Mouse (Mus musculus) lung, adult 18-20 months (tissue): ENCODE data around the gene Mat1a.
A peak's percentile ranks its signal among the peaks of the same experiment; 100 is the strongest.

ENCODE experiments used
- DNase-seq, 2 experiments: peaks; one replicate each; pipeline ENCODE4 v3.0.0; 2022; ENCODE audit warnings: mixed read lengths in 2 of 2

The Mat1a gene

GRCm38 (mm10) chr14:41104853-41105444 is at the start of gene Mat1a:
TSS of gene Mat1a (plus strand) at chr14:41105035.
- DNase-seq, result peak; percentile 71 to 77

DNA sequence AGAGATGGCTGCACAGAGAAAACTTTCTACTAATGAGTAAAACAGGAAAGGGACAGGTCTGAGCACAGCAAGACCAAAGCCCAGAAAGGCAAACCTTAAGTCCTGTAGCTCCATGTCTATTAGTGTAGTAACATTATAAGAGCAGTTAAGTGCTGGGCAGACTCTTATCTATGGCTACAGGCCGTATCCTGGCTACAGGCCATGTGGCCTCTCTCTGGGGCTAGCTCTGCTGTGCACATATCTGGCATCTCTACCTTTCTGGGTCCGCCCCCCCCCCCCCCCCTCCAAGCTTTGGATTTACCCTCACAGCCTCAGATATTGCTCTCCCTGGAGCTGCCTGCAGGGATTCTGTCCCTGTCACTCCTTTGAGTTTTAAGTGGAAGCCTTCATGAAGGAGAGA is 39.7 kb upstream of the Mat1a start:
- DNase-seq, result no peak

DNA sequence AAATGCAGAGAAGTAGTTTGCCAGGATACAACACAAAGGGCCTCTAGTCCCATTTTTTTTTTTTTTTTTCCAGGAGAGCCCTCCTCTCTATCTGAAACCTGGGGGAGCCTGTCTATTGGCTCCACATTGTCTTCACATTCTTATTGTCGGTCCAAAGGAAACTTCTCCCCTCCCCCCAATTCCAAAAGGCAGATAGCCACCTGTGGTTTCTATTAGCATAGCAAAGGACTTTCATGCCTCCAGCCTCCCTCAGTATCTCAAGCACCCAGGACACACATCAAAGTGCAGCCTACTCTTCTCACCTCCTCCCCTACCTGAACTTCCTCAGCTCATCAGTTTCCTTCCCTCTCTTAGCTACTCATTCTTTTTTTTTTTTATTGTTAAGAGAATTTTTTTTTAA is 38.4 kb upstream of the Mat1a start:
- DNase-seq, result no peak

GRCm38 (mm10) chr14:41069108-41069507 is 35.7 kb upstream of the Mat1a start, which contains the start of gene Dydc2:
TSS of gene Dydc2 (minus strand) at chr14:41069208.
- DNase-seq, result no peak

- no peak for DNase-seq
Measured at GRCm38 (mm10) chr14:41070343-41070742, 34.5 kb upstream of the Mat1a start.

DNA sequence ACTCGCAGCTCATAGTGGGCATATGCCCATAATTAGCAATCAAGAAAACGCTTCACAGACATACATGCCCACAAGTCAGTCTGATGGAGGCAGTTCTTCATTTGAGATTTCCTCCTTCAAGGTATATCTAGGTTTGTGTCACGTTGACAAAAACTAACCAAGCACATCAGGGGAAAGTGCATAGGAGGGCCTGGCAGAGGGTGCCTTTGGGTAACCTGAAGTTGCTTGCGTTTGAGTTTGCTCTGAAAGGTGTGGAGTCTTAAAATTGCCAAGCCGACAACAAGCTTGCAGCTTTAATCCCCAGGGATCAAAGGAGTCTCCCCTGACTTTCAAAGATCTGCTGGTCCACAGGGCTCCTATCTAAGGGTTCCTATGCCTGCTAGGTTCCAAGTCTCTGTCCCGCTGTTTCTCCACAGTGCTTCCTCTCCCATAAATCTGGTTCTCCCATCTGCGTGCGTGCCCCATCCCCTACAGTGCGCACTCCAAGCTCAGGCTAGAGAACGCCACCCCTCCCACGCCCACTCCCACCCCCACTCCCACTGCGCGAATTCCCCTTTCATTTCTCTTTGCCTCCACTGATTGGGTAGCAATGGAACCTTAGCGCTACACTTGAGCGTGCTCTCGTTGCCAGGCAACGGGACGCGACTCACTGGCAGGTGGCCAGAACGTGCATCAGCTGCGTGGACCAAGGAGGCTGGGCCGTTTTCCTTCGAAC is 32.4 kb upstream of the Mat1a start, which contains the start of gene Dydc1:
Gene Dydc1, plus strand, starts transcription at position 683 of the 715 bp plus-strand sequence.
- peak; percentile 61 to 70 for DNase-seq

DNA sequence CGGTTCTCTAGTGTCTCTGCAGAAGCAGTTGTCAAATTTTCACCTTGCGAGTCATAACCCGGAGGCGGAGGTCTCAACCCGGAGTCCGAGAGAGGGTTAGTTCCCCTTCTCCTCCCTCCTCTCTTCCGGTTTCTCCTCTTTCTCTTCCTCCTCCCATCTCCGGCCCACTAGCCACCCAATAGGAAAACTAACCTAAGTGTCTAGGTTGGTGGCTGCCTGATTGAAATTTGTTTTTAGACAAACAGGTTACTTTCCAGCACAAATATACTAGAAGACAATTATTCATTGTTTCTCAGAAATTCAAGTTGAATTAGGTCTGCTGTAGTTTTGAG is 31.9 kb upstream of the Mat1a start:
- DNase-seq, result no peak

DNA sequence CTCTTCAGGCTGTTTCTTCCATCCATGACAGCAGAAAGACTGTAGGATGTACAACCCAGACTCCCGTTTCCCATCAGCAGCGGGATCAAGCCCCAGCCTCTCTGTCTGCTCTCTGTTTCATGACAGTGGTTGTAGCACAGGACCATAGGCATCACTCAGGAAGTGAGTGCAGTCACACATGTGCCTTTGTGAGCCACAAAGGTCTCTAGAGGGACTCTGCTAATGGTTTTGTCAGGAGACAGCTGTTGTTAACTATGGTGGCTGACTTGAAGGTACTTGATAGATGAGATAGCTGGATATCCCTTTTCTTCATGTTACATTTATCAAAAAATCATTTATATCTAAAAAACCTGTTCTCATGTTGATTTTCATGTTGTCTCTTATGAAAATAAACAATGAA is 22.4 kb upstream of the Mat1a start:
- DNase-seq, result no peak

GRCm38 (mm10) chr14:41087509-41087908 is 17.3 kb upstream of the Mat1a start:
- peak in 1 of 2 experiments; percentile 5 for DNase-seq

DNA sequence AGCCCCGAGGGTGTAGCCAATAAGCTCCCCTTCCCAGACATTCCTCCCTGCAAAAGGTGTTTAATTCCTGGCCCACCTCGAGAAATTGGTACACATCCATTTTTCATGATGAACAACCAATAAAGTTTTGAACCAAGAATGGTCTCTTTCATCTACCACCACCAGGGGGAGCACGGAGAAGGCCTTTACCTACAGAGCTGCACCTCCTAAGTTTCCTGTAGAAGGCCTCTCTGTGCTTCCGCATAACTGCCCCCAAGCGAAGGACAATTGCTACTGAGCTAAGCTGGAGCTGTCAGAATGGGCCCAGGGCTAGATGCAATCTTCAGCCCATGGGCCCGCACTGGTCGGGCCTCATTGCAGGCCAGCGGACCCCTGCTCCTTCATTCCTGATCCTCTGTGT is 14.1 kb upstream of the Mat1a start:
- DNase-seq, result peak; percentile 28 to 48

GRCm38 (mm10) chr14:41094114-41094513 is 10.7 kb upstream of the Mat1a start:
- no peak for DNase-seq

GRCm38 (mm10) chr14:41096296-41096860 is 8.5 kb upstream of the Mat1a start:
- no peak for DNase-seq

DNA sequence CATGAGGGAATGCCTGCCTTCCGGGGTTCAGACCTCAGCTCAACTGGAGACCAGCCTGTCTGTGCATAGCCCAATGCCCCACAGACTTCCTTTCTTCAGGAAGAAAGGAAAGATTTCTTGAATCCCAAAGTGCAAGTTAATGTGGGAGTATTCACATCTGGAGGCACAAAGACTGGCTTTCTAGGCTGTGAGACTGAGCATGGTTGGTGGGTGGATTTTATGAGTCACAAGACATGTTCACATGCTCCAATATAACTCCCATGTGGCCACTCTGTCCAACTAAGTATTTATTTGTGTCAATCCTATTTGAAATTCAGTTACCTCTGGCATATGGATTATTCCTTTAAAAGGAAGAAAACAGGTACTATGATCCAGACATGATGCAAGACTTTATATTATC is 6.1 kb upstream of the Mat1a start:
- no peak for DNase-seq

DNA sequence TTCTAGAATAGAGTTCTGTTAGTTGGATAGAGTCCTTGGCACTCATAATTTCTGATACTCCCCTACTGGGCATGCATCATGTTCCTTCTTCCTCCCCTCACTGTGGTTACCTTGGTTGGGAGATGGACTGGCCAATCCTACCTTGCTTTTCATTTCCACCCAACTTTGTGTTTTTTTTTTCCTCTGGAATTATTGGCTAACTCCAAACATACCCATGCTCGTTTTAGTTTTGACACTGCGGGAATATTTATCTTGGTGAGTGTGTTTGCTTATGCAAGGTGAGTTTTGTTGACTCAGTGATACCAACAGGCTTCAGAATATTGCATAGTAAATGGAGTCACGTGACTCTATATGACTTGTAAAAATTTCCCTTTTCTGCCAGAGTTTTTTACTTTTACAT is 4.1 kb upstream of the Mat1a start:
- DNase-seq, result peak in 1 of 2 experiments; percentile 14

- DNase-seq, result no peak
Measured at GRCm38 (mm10) chr14:41101242-41101641, 3.6 kb upstream of the Mat1a start.

- DNase-seq, result no peak
Measured at GRCm38 (mm10) chr14:41102269-41102668, 2.6 kb upstream of the Mat1a start.

- DNase-seq, result no peak
Measured at GRCm38 (mm10) chr14:41111031-41111668, 6.3 kb downstream of the Mat1a start.

DNA sequence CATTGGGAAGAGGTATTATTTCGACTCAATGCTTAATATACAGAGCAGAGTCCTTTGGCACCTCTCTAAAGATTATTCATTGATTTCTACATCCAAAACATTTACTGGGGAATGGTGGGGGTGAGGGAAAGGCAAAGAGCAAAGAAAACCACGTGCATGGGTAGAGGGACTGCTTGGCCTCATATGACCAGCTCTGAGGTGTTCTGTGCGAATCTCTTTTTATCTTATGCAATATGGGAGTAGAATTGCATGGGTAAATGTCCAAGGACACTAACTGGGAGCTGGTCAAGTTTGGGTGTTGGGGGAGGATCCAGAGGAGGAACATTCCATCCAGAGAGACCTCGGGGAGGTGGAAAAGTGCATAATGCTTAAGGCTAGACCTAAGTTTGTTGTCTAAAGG is 8.1 kb downstream of the Mat1a start:
- DNase-seq, result no peak

- no peak for DNase-seq
Measured at GRCm38 (mm10) chr14:41116271-41116670, 11.4 kb downstream of the Mat1a start.

- no peak for DNase-seq
Measured at GRCm38 (mm10) chr14:41124683-41125082, 19.8 kb downstream of the Mat1a start.

GRCm38 (mm10) chr14:41127997-41128396 is 23.2 kb downstream of the Mat1a start:
- peak; percentile 37 to 43 for DNase-seq

- DNase-seq, result peak; percentile 65 to 77
Measured at GRCm38 (mm10) chr14:41131540-41131939, 26.7 kb downstream of the Mat1a start, which contains the start of gene Sftpa1. TSS of gene Sftpa1 (plus strand) at chr14:41131782.

DNA sequence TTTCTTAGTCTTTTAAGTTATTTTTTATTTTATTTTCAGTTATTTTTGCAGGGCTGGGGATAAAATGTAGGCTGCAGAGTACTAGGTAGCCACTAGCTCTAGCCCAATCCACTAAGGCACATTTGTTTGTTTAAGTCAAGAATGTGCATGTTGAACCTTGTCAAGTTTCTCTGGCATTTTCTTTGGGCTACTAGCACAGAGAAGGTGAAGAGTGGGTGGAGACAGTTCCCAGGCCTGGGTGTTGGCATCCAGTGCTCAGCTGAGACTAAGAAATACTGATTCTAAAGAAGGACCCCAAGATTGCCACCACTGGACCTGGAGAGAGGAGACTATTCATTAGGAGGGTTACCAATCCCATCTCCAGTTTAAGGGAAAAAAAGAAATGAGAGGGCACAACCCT is 32.2 kb downstream of the Mat1a start:
- DNase-seq, result peak; percentile 47 to 64

DNA sequence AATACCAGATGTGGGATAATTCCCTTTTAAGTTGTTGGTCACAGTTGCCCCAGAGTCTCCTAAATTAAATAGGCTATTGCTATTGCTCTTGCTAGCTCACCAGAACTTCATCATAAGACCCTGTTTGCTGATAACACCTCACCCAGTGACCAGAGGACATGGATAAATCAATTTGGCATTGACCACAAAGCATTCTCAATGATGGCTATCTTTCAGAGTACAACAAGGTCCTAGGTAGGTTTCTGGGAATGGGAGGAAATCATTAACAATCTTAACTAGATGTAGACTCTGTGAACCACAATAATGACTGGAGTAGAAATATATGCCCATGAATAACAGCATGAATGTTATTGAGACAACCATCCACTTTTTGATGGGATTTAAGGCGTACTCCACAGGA is 35.9 kb downstream of the Mat1a start:
- DNase-seq, result no peak
